Mouse (Mus musculus) limb, embryonic 15.5 days (tissue): Measurements from ENCODE around the gene Xpo6. TPM values are rescaled to one million over a fixed set of nuclear protein-coding genes. Genes with fewer than 3 reads are reported as not detected.

Experiments
- ATAC-seq: fragments of 200-750 bp; cut with Nextera tagmentation; 2 replicates; pipeline ENCODE4 v1.8.0; 2017; ENCODE audit warnings: low read depth, moderate TSS enrichment; ENCODE audit not compliant: insufficient number of reproducible peaks, low FRiP score, low TSS enrichment
- H3K27ac ChIP-seq: fragments of 300-500 bp; sonication (generic); 2 replicates; pipeline ENCODE4 v1.5.1; 2015; ENCODE audit warnings: moderate library complexity, mild to moderate bottlenecking, inconsistent platforms
- H3K27me3 ChIP-seq: fragments of 300-500 bp; sonication (generic); 2 replicates; pipeline ENCODE4 v1.6.1; 2015; ENCODE audit warnings: inconsistent platforms
- H3K36me3 ChIP-seq: fragments of 300-500 bp; sonication (generic); 2 replicates; pipeline ENCODE4 v1.6.1; 2015; ENCODE audit warnings: inconsistent platforms
- H3K4me1 ChIP-seq: fragments of 300-500 bp; sonication (generic); 2 replicates; pipeline ENCODE4 v1.6.1; 2015; ENCODE audit warnings: inconsistent platforms
- H3K4me2 ChIP-seq: fragments of 300-500 bp; sonication (generic); 2 replicates; pipeline ENCODE4 v1.6.1; 2015; ENCODE audit warnings: mild to moderate bottlenecking, inconsistent platforms
- H3K4me3 ChIP-seq: fragments of 300-500 bp; sonication (generic); 2 replicates; pipeline ENCODE4 v1.5.1; 2015; ENCODE audit warnings: mild to moderate bottlenecking, inconsistent platforms
- H3K9ac ChIP-seq: fragments of 300-500 bp; sonication (generic); 2 replicates; pipeline ENCODE4 v1.6.1; 2015; ENCODE audit warnings: inconsistent platforms
- H3K9me3 ChIP-seq: fragments of 300-500 bp; sonication (generic); 2 replicates; pipeline ENCODE4 v1.6.1; 2016; ENCODE audit warnings: inconsistent platforms
- WGBS: fragments of 180-500 bp; shearing (Covaris S2); methylation state at CpG from one replicate; pipeline ENCODE4 v1.1.7; 2015; 5-methylcytosine and 5-hydroxymethylcytosine counted together
- polyA plus RNA-seq: library from polyadenylated mRNA; unstranded; fragments of >200 nt; fragmentation: Nextera tagmentation; extraction: Ambion mirVana; gene quantifications from 2 replicates; pipeline ENCODE4 v1.2.1, GENCODE M21; 2015

Xpo6 gene
- polyA plus RNA-seq, 1 experiment from 2014 or later: 43.7 TPM

DNA sequence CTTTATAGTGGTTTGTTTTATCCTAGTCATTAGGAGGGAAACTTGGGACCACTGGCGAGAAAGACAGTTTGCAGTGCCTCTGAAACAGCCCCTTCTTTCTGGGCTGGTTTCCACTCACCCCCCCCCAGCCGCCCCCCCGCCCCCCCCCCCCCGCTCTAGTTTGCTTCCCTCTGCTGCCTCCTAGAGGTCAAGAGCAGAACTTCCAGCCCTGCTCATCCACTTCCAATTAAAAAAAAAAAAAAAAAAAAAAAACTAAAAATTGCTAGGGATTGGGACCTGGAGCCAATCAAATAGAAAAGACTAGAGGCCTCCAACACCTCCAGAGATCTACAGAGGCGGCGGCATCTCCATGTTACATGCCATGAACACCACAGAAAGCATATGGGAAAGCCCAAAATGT lies 112.1 kb downstream of the Xpo6 start:
- no peak for ATAC-seq
- peaks cover 34% of the 10 kb centered on the region for H3K4me1 ChIP-seq
- H3K36me3 ChIP-seq: no peaks in the 10 kb centered on the region
- no peak overlapping the region for H3K9ac ChIP-seq
- no peak overlapping the region for H3K4me3 ChIP-seq
- peaks cover 30% of the 10 kb centered on the region for H3K27me3 ChIP-seq
- no peaks in the 10 kb centered on the region for H3K9me3 ChIP-seq
- no peak overlapping the region for H3K27ac ChIP-seq
- H3K4me2 ChIP-seq: no peak overlapping the region
- WGBS: 23% methylated on average over 4 of the region's 6 CpGs

DNA sequence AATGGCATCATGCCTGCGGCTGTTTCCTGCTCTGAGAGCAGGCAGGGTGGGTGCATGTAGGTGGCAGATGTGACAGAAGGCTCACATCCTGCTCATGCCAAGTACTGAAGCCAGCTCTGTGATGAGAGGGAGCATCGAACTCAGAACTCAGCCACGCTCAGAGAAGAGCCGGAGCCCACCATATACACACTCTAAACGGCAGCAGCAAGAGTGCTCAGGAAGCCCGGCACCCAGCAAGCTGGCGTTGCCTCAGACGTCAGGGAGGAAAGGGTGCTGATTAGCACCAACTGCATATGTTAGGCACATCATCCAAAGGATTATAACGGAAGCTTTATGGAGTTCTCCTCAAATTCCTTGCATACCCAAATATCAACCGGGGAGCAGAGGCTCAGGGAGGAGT lies 112.7 kb downstream of the Xpo6 start:
- 45% methylated on average over 10 of the region's 10 CpGs for WGBS
- no peak for ATAC-seq
- Histone ChIP-seq H3K4me2 (no peak overlapping the region), H3K4me1 (peaks cover 36% of the 10 kb centered on the region), H3K9me3 (no peaks in the 10 kb centered on the region), H3K9ac (no peak overlapping the region), H3K27ac (no peak overlapping the region), H3K36me3 (no peaks in the 10 kb centered on the region), H3K4me3 (no peak overlapping the region), H3K27me3 (peaks cover 35% of the 10 kb centered on the region)

DNA sequence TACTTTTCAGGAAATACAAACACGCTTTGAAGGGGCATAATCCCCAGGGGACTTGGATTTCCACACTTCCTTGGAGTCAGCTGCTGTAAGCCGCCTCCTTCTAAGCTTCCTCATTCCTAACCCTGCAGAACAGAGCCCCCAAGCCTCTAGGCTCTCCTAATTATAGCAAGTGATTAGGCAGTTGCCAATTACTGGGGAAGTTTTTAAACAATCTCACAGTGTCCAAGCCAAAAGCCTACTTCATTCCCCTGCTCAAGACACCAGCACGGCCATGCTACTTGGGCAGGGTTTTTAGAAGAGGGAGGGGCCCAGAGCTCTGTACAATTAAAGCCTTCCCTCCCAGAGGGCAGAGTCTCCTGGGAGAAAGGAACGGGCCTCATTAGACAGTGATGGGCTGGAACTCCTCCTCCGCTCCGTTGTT lies 114.0 kb downstream of the Xpo6 start:
- ATAC-seq: no peak
- Histone ChIP-seq H3K27me3 (peaks cover 48% of the 10 kb centered on the region), H3K4me3 (no peak overlapping the region), H3K9ac (no peak overlapping the region), H3K36me3 (no peaks in the 10 kb centered on the region), H3K4me1 (peaks cover 48% of the 10 kb centered on the region), H3K4me2 (no peak overlapping the region), H3K27ac (no peak overlapping the region), H3K9me3 (no peaks in the 10 kb centered on the region)
- 21% methylated on average over 6 of the region's 6 CpGs for WGBS

DNA sequence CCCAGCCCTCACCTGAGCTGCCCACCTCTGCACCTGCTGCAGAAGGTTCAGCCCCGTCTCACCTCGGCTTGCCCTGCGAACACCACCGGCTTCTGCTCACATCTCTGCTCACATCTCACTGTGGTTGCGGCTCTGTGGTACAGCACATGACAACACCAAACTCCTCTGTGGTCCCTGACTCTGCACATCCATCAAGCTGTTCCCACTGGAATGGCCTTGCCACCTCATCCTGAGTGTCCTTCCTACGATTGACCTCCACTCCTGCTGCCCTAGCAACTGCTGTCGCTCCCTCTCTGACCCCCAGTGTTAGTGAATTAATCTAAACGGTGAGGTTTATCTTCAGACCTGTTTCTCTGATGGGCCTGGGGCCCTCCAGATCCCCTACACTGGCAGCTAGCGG lies 115.1 kb downstream of the Xpo6 start:
- Histone ChIP-seq H3K4me3 (no peak overlapping the region), H3K4me1 (peaks cover 51% of the 10 kb centered on the region), H3K27me3 (peaks cover 60% of the 10 kb centered on the region), H3K4me2 (no peak overlapping the region), H3K9ac (no peak overlapping the region), H3K27ac (no peak overlapping the region), H3K36me3 (no peaks in the 10 kb centered on the region), H3K9me3 (no peaks in the 10 kb centered on the region)
- no peak for ATAC-seq
- WGBS: 88% methylated on average over 9 of the region's 9 CpGs

DNA sequence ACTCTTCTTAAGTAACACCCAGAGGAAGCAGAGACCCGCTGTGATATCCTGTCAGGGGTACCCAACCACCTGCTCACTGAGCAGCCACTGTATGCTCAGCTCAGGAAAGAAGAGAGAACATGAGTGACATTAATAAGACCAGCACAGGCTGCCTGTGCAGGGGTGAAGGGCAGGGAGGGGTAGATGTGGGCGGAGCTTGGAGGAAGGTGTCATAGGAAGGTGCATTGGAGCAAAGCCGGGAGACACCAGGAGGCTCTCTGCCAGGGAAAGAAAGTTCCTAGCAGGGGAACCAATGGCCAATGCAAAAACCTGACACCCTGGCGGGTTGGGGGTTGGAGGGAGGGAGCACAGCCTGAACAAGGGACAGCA lies 116.3 kb downstream of the Xpo6 start:
- WGBS: 16% methylated on average over 4 of the region's 4 CpGs
- ATAC-seq: no peak
- peaks cover 51% of the 10 kb centered on the region for H3K4me1 ChIP-seq

DNA sequence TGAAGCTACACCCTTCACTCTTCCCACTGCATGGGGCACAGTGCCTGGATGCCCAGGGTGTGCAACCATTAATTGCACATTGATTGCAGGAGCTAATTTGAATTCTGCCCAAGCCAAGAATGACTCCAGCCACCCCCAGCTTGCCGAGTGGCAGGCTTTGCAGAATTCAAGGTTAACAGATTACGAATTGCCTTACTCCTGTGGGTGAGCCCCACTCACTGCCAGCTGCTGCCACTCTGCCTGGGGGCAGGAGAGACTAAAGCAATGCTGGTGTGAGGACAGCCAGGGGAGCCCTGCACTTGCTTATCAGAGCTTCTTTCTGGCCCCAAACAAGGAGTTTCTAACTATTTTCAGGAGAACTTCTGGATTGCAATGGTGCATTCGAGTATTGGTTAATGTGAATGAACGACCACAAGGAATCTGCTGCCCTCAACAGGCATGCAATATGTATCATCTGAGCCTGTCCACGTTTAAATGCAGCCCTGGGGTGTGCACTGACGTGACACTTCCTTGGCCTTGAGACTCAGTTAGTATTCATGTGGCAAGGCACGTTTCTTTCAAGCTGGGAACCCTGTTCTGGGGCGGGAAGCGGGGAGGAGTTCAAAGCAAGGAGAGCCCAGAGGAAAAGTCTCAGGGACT lies 116.8 kb downstream of the Xpo6 start:
- WGBS: 21% methylated on average over 9 of the region's 9 CpGs
- ATAC-seq: no peak
- Histone ChIP-seq H3K27ac (no peak overlapping the region), H3K27me3 (peaks cover 62% of the 10 kb centered on the region), H3K36me3 (no peaks in the 10 kb centered on the region), H3K4me3 (no peak overlapping the region), H3K9me3 (no peaks in the 10 kb centered on the region), H3K4me2 (no peak overlapping the region), H3K4me1 (peaks cover 51% of the 10 kb centered on the region), H3K9ac (no peak overlapping the region)

More for the DNA sequence above, 116.3 kb downstream of the Xpo6 start:
- no peak overlapping the region for H3K4me3 ChIP-seq
- H3K27me3 ChIP-seq: peaks cover 62% of the 10 kb centered on the region
- no peaks in the 10 kb centered on the region for H3K36me3 ChIP-seq
- H3K4me2 ChIP-seq: no peak overlapping the region
- no peak overlapping the region for H3K9ac ChIP-seq
- H3K27ac ChIP-seq: no peak overlapping the region
- H3K9me3 ChIP-seq: no peaks in the 10 kb centered on the region

DNA sequence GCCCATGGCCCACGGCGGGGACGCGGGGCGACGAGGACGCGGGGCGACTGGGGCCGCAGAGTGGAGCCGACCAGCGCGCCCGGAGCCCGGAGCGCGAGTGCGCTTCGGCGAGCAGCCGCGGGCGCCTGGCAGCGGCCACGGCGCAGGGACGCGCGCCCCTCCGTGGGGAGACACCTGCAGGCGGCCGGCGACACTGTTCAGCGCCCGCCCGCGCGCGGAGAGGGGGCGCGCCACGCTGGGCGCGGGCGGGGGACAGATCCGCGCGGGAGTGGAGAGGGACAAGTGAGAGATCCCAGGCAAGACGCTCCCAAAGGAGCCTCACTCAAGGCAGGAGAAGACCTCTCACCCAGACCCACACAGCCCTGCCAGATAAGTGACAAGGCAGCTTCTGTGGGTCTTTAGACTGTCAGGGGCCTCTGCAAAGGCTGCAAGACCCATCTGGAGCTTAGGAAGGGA lies 118.0 kb downstream of the Xpo6 start, which contains the start of gene Gsg1l:
TSS of gene Gsg1l (minus strand) at position 126 of the 456 bp plus-strand sequence.
- Histone ChIP-seq H3K4me3 (peak within 1 kb of the TSS; percentile 57), H3K27me3 (peaks cover 61% of the 10 kb centered on the region), H3K9me3 (no peaks in the 10 kb centered on the region), H3K36me3 (no peaks in the 10 kb centered on the region), H3K4me1 (peaks cover 41% of the 10 kb centered on the region), H3K9ac (peak within 1 kb of the TSS; percentile 47), H3K27ac (no peak within 1 kb of the TSS), H3K4me2 (peak within 1 kb of the TSS; percentile 99)
- under 1% methylated on average over 48 of the region's 49 CpGs for WGBS
- ATAC-seq: no peak

DNA sequence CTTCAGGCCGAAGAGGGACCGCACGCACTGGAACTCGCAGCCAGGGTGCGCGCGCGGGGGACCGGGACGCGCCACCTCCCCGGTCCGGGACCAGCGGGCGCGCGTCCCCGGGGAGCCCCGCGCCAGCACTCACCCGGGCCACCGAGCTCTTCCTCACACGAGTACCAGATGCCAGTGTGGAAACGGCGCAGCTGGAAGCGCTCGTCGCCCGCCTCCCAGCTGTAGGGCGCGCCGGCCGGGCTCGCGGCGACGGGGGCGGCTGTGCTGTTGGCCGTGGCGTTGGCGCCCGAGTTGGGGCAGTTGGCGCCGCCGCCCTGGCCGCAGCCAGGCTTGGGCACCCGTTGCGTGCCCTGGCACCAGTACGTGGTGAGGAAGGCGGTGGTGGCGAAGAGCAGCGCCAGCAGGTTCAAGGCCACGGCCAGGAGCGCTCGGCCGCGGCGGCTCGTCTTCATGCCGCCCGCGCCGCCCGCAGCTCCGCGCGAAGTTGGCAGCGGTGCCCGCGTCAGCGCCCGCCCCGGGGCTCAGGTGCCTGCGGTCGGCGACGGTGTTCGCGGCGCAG lies 118.5 kb downstream of the Xpo6 start:
- ATAC-seq: no peak
- peak overlapping the region; percentile 99 for H3K4me2 ChIP-seq
- H3K27ac ChIP-seq: no peak overlapping the region
- H3K9ac ChIP-seq: peak overlapping the region; percentile 47
- H3K27me3 ChIP-seq: peaks cover 56% of the 10 kb centered on the region
- H3K9me3 ChIP-seq: no peaks in the 10 kb centered on the region
- under 1% methylated on average over 80 of the region's 80 CpGs for WGBS
- peak overlapping the region; percentile 57 for H3K4me3 ChIP-seq
- H3K4me1 ChIP-seq: peaks cover 40% of the 10 kb centered on the region
- no peaks in the 10 kb centered on the region for H3K36me3 ChIP-seq

DNA sequence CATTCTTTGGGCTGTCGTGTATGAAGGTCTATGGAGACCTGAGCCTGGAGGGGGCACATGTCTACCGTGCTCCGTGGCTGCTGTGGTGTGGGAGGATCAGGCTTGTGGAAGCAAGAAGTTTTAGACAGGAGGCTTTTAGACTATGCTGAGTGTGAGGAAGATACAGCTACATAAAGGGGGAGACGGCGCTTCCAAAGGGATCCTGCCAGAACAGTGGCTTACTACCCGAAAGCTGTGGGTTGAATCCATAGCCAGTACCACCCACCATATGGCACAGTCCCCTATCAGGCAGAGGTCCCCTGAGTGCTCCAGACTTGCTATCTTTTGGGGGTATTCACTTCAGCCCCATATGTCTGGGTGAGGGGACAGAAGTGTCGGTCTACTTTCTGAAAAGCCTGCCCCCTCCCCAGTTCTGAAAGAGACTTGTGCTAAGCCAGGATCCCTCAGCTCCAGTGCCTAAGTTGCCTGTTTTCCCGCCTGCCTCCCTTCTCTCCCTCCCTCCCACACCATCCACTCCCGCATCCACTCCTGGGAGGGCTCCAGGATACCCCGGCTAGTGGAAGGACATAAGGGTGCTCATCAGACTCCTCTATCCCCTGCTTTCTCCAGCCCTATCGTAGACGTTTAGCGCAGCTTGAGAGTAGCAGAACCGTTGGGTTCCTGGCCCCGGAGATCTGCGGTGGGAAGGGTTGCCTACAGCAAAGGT lies 119.2 kb downstream of the Xpo6 start:
- no peaks in the 10 kb centered on the region for H3K36me3 ChIP-seq
- 23% methylated on average over 16 of the region's 16 CpGs for WGBS
- no peak overlapping the region for H3K9ac ChIP-seq
- peaks cover 53% of the 10 kb centered on the region for H3K27me3 ChIP-seq
- no peak for ATAC-seq
- no peak overlapping the region for H3K27ac ChIP-seq
- peak overlapping the region; percentile 57 for H3K4me3 ChIP-seq
- no peaks in the 10 kb centered on the region for H3K9me3 ChIP-seq
- peaks cover 34% of the 10 kb centered on the region for H3K4me1 ChIP-seq
- peak overlapping the region; percentile 99 for H3K4me2 ChIP-seq

DNA sequence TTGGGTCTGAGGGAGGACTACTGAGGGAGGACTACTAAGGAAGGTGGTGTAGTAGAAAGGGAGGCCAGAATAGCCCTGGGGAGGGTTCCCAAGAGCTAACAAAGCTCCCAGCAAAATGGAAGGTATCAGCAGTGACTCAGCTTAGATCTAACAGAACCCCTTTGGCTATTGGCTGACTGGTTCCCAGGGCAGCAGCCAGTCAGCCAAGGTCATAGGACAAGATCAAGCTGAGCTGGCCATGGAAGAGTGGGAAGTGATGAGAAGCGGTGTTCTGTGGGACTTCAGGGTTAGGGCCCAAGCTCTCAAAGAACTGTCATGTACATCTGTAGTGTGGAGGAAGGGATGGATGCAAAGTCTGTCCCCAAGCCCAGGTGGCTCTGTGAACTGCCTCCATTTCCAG lies 123.4 kb downstream of the Xpo6 start:
- Histone ChIP-seq H3K27me3 (peaks cover 20% of the 10 kb centered on the region), H3K36me3 (no peaks in the 10 kb centered on the region), H3K4me2 (no peak overlapping the region), H3K9ac (no peak overlapping the region), H3K4me1 (peaks cover 9% of the 10 kb centered on the region), H3K4me3 (no peak overlapping the region), H3K9me3 (no peaks in the 10 kb centered on the region), H3K27ac (no peak overlapping the region)
- no peak for ATAC-seq
- 100% methylated on average over 1 of the region's 1 CpGs for WGBS

DNA sequence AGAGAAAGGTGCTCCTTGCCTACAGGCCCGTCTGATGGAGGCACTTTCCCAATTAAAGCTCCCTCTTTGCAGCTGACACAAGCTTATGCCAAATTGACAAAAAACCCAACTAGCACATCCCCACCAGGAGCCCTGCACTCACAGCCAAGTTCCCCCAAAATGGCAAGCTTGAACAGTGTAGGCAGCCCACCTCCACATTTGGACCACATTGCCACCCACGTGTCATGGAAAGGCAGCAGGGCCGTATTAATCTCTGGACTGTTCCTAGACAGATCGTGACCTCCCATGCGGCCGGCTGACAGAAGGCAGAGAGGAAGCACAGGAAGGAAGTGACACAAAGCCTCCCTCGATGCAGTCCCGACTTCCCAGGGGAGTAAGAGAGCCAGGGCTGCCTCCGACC lies 125.2 kb downstream of the Xpo6 start:
- Histone ChIP-seq H3K27ac (no peak overlapping the region), H3K4me2 (no peak overlapping the region), H3K4me1 (no peaks in the 10 kb centered on the region), H3K36me3 (no peaks in the 10 kb centered on the region), H3K4me3 (no peak overlapping the region), H3K9me3 (no peaks in the 10 kb centered on the region), H3K9ac (no peak overlapping the region), H3K27me3 (peaks cover 2% of the 10 kb centered on the region)
- ATAC-seq: no peak
- 68% methylated on average over 9 of the region's 9 CpGs for WGBS

DNA sequence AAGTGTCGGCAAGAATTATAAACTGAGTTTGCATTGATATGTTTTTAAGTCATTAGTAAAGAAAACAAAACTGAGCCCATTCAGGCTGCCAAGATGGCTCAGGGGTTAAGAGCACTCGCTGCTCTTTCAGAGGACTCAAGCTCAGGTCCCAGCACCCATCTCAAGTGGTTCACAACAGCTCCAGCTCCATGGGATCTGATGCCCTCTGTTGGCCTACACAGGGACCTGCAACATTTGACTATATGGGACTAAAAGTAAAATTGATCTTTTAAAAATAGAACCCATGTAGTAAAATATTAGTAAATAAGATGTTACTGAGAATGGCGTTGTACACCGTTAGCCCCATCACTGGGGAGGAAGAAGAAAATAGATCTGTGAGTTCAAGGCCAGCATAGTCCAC lies 130.0 kb downstream of the Xpo6 start:
- 93% methylated on average over 4 of the region's 4 CpGs for WGBS
- H3K36me3 ChIP-seq: no peaks in the 10 kb centered on the region
- no peak for ATAC-seq
- peaks cover 5% of the 10 kb centered on the region; the same call in 1 of the 2 replicates for H3K27me3 ChIP-seq
- H3K4me3 ChIP-seq: no peak overlapping the region
- no peak overlapping the region for H3K4me2 ChIP-seq
- H3K9ac ChIP-seq: no peak overlapping the region
- no peak overlapping the region for H3K27ac ChIP-seq
- peaks cover 6% of the 10 kb centered on the region for H3K4me1 ChIP-seq
- no peaks in the 10 kb centered on the region for H3K9me3 ChIP-seq
